Mouse (Mus musculus) CH12.LX (cell line): ENCODE results near the gene Hagh. TPM values are rescaled to one million over a fixed set of nuclear protein-coding genes. Genes with fewer than 3 reads are reported as not detected.

Experiments
- DNase-seq: peaks from one replicate; pipeline ENCODE4 v3.0.0-alpha.2; 2013; ENCODE audit errors: extremely low read depth
- H3K27ac ChIP-seq: 2 replicates; pipeline ENCODE4 v1.5.1; 2012; ENCODE audit warnings: low read depth, mild to moderate bottlenecking, control low read depth, moderate library complexity; ENCODE audit not compliant: insufficient read depth
- H3K27me3 ChIP-seq: replicated peaks from 2 replicates; pipeline ENCODE3; 2012; ENCODE audit warnings: inconsistent platforms
- H3K36me3 ChIP-seq, 2 experiments: replicated peaks in 1 of 2; 2 replicates each; pipeline versions ENCODE3 to v1.6.1; 2012; ENCODE audit warnings: inconsistent platforms in 1 of 2, low read length in 1 of 2, mild to moderate bottlenecking in 1 of 2, mixed read lengths in 1 of 2, moderate library complexity in 1 of 2; ENCODE audit not compliant: control insufficient read depth in 1 of 2, insufficient read depth in 1 of 2
- H3K4me1 ChIP-seq, 2 experiments: 2 replicates each; pipeline ENCODE4 v1.6.1; 2012; ENCODE audit warnings: inconsistent platforms in 1 of 2, moderate library complexity in 1 of 2; ENCODE audit not compliant: insufficient read depth in 2 of 2, control insufficient read depth in 1 of 2
- H3K4me2 ChIP-seq: 2 replicates; pipeline ENCODE4 v1.6.1; 2012; ENCODE audit warnings: low read depth, mild to moderate bottlenecking, control low read depth; ENCODE audit not compliant: poor library complexity, insufficient read depth, severe bottlenecking
- H3K4me3 ChIP-seq, 3 experiments: fragments of 150-350 bp in 1 of 3; sonication (generic) in 1 of 3; replicated peaks in 1 of 3; 2 replicates each; pipeline versions ENCODE3 to v1.5.1; 2011 to 2012; ENCODE audit warnings: low read depth in 2 of 3, low read length in 2 of 3, mild to moderate bottlenecking in 2 of 3, moderate library complexity in 2 of 3, control low read depth in 1 of 3, improper control_type of control experiment in 1 of 3, inconsistent platforms in 1 of 3, mixed read lengths in 1 of 3; ENCODE audit not compliant: poor library complexity in 1 of 3
- H3K79me2 ChIP-seq: replicated peaks from 2 replicates; pipeline ENCODE4 v1.6.1; 2012; ENCODE audit warnings: mild to moderate bottlenecking, moderate library complexity; ENCODE audit not compliant: control insufficient read depth, poor library complexity, insufficient read depth, severe bottlenecking; ENCODE audit errors: extremely low read depth
- H3K9ac ChIP-seq: 2 replicates; pipeline ENCODE4 v1.6.1; 2012; ENCODE audit warnings: low read depth, mild to moderate bottlenecking, control low read depth, moderate library complexity; ENCODE audit not compliant: insufficient read depth
- H3K9me3 ChIP-seq: replicated peaks from 2 replicates; pipeline ENCODE3; 2012; ENCODE audit warnings: low read length, inconsistent platforms, mixed read lengths
- BHLHE40 ChIP-seq: IDR thresholded peaks from 2 replicates; pipeline ENCODE4 v1.6.1; 2011; ENCODE audit warnings: mild to moderate bottlenecking, low read depth, low read length, improper control_type of control experiment
- CHD1 ChIP-seq: IDR thresholded peaks from 2 replicates; pipeline ENCODE4 v1.6.1; 2012; ENCODE audit warnings: low read depth, low read length, improper control_type of control experiment, inconsistent platforms
- CHD2 ChIP-seq: IDR thresholded peaks from 2 replicates; pipeline ENCODE4 v1.6.1; 2011; ENCODE audit warnings: low read length, improper control_type of control experiment
- ELF1 ChIP-seq: IDR thresholded peaks from 2 replicates; pipeline ENCODE4 v1.6.1; 2014; ENCODE audit warnings: low read depth, mild to moderate bottlenecking, inconsistent platforms, low read length, improper control_type of control experiment
- EP300 ChIP-seq: IDR thresholded peaks from 2 replicates; pipeline ENCODE4 v1.6.1; 2011; ENCODE audit warnings: low read length, improper control_type of control experiment
- ETS1 ChIP-seq: conservative IDR thresholded peaks from 2 replicates; pipeline ENCODE4 v1.6.1; 2012; ENCODE audit warnings: low read depth, mild to moderate bottlenecking, inconsistent platforms, low read length, improper control_type of control experiment, moderate library complexity
- GABPA ChIP-seq: IDR thresholded peaks from 2 replicates; pipeline ENCODE4 v1.6.1; 2012; ENCODE audit warnings: low read depth, low read length, improper control_type of control experiment, inconsistent platforms; ENCODE audit not compliant: insufficient replicate concordance
- HCFC1 ChIP-seq: IDR thresholded peaks from 2 replicates; pipeline ENCODE4 v1.6.1; 2012; ENCODE audit warnings: low read depth, mild to moderate bottlenecking, inconsistent platforms, low read length, improper control_type of control experiment
- MAFK ChIP-seq: IDR thresholded peaks from 2 replicates; pipeline ENCODE4 v1.6.1; 2011; ENCODE audit warnings: low read length, improper control_type of control experiment; ENCODE audit not compliant: insufficient replicate concordance
- MAX ChIP-seq: IDR thresholded peaks from 2 replicates; pipeline ENCODE4 v1.6.1; 2011; ENCODE audit warnings: low read length, improper control_type of control experiment
- MAZ ChIP-seq: IDR thresholded peaks from 2 replicates; pipeline ENCODE4 v1.6.1; 2012; ENCODE audit warnings: low read depth, mild to moderate bottlenecking, inconsistent platforms, low read length, improper control_type of control experiment, moderate library complexity
- MXI1 ChIP-seq: IDR thresholded peaks from 2 replicates; pipeline ENCODE4 v1.6.1; 2011; ENCODE audit warnings: mild to moderate bottlenecking, low read depth, low read length, improper control_type of control experiment
- NELFE ChIP-seq: IDR thresholded peaks from 2 replicates; pipeline ENCODE4 v1.6.1; 2011; ENCODE audit warnings: low read depth, low read length, improper control_type of control experiment
- NRF1 ChIP-seq: IDR thresholded peaks from 2 replicates; pipeline ENCODE4 v1.6.1; 2014; ENCODE audit warnings: low read depth, mild to moderate bottlenecking, inconsistent platforms, low read length, improper control_type of control experiment, moderate library complexity
- POLR2A ChIP-seq: IDR thresholded peaks from 2 replicates; pipeline ENCODE4 v1.6.1; 2011; ENCODE audit warnings: low read depth, mild to moderate bottlenecking, improper control_type of control experiment, low read length
- RAD21 ChIP-seq: IDR thresholded peaks from 2 replicates; pipeline ENCODE4 v1.6.1; 2011; ENCODE audit warnings: low read depth, mild to moderate bottlenecking, low read length, improper control_type of control experiment, moderate library complexity
- TBP ChIP-seq: conservative IDR thresholded peaks from 2 replicates; pipeline ENCODE4 v1.6.1; 2011; ENCODE audit warnings: low read depth, low read length, improper control_type of control experiment
- TCF12 ChIP-seq: IDR thresholded peaks from 2 replicates; pipeline ENCODE4 v1.6.1; 2014; ENCODE audit warnings: low read depth, mild to moderate bottlenecking, inconsistent platforms, low read length, improper control_type of control experiment
- USF1 ChIP-seq: IDR thresholded peaks from 2 replicates; pipeline ENCODE4 v1.6.1; 2014; ENCODE audit warnings: low read depth, mild to moderate bottlenecking, inconsistent platforms, low read length, improper control_type of control experiment
- ZKSCAN1 ChIP-seq: IDR thresholded peaks from 2 replicates; pipeline ENCODE4 v1.6.1; 2012; ENCODE audit warnings: low read depth, inconsistent platforms, low read length, improper control_type of control experiment, borderline replicate concordance
- ZNF384 ChIP-seq: IDR thresholded peaks from 2 replicates; pipeline ENCODE4 v1.6.1; 2012; ENCODE audit warnings: low read depth, low read length, improper control_type of control experiment, inconsistent platforms
- dilution Hi-C: fragments of 300-500 bp; cut with MboI; formaldehyde crosslinking; loops from 2 replicates; pipeline ENCODE4 v1.14.3; 2020; ENCODE audit warnings: low sequenced_read_pairs; ENCODE audit not compliant: extremely low pct_unique_long_range_greater_than_20kb, extremely low pct_ligation_motif_present
- in situ Hi-C: fragments of 300-500 bp; cut with MboI; formaldehyde crosslinking; loops from 3 replicates; pipeline ENCODE4 v1.14.3; 2019; ENCODE audit warnings: low sequenced_read_pairs, low pct_ligation_motif_present, low pct_unique_long_range_greater_than_20kb, mixed read lengths
- polyA plus RNA-seq: library from polyadenylated mRNA; unstranded; fragments of >175 nt; gene quantifications from 2 replicates; pipeline ENCODE4 v1.2.1, GENCODE M21; 2012; ENCODE audit warnings: low read depth; ENCODE audit not compliant: insufficient read length
- total RNA-seq, 2 experiments: library from RNA; depleted of rRNA; stranded (reverse); fragments of 300-350 nt in 1 of 2; fragments of >200 nt in 1 of 2; gene quantifications; 2 replicates each; pipeline ENCODE4 v1.2.3; 2012 to 2014

Gene Hagh
- total and polyA plus RNA-seq, 3 experiments, result 18.9 to 31.0 (median 27.3) TPM

GRCm38 (mm10) chr17:24907591-24907990 is 67.6 kb downstream of the Hagh start:
- H3K9ac ChIP-seq, result no peak overlapping the region
- H3K36me3 ChIP-seq, result peaks cover 88 to 100% of the 10 kb centered on the region in 2 experiments
- no peak for DNase-seq
- no peaks in the 10 kb centered on the region for H3K4me1 ChIP-seq
- no peak overlapping the region for H3K4me2 ChIP-seq
- no peak overlapping the region for H3K4me3 ChIP-seq
- dilution Hi-C loops, result no loop called here
- H3K79me2 ChIP-seq, result no peaks in the 10 kb centered on the region
- in situ Hi-C loops, result no loop called here
- TF ChIP-seq EP300, result no peak
- no peak for TF ChIP-seq MAX
- TF ChIP-seq NRF1, result no peak
- no peak for TF ChIP-seq POLR2A
- TF ChIP-seq MAFK, result no peak
- no peak for TF ChIP-seq ZNF384
- TF ChIP-seq RAD21, result no peak
- TF ChIP-seq MXI1, result no peak
- no peak for TF ChIP-seq ZKSCAN1
- TF ChIP-seq TCF12, result no peak
- H3K27ac ChIP-seq, result no peak overlapping the region
- H3K9me3 ChIP-seq, result no peaks in the 10 kb centered on the region
- no peaks in the 10 kb centered on the region for H3K27me3 ChIP-seq

GRCm38 (mm10) chr17:24913984-24914383 is 74.0 kb downstream of the Hagh start:
- H3K9ac ChIP-seq, result no peak overlapping the region
- DNase-seq, result no peak
- in situ Hi-C loops (no loop called here), dilution Hi-C loops (no loop called here)
- no peak overlapping the region for H3K27ac ChIP-seq
- peaks cover 80 to 99% of the 10 kb centered on the region in 2 experiments for H3K36me3 ChIP-seq
- no peaks in the 10 kb centered on the region for H3K4me1 ChIP-seq
- no peak overlapping the region for H3K4me3 ChIP-seq
- TF ChIP-seq HCFC1 (no peak), NRF1 (no peak), GABPA (no peak), CHD1 (no peak), ETS1 (no peak), MAX (no peak), EP300 (no peak), MXI1 (no peak), MAZ (no peak), CHD2 (no peak), NELFE (no peak), TBP (no peak), BHLHE40 (no peak), TCF12 (no peak), USF1 (no peak), ELF1 (no peak), ZNF384 (no peak)
- H3K4me2 ChIP-seq, result no peak overlapping the region
- H3K9me3 ChIP-seq, result no peaks in the 10 kb centered on the region
- H3K27me3 ChIP-seq, result no peaks in the 10 kb centered on the region
- H3K79me2 ChIP-seq, result no peaks in the 10 kb centered on the region

Other genes with a start within 250 kb of the Hagh start
Only the 20 nearest of the 28 such genes appear.
- 2.2 and 3.9 TPM in 2 replicates for gene Syngr3, start 150.2 kb upstream of the Hagh start, total RNA-seq (2012; rRNA removed)
- gene Syngr3, start 150.2 kb upstream of the Hagh start, total RNA-seq (2014; rRNA removed), result 0.23 and 0.32 TPM in 2 replicates
- 0.33 and 0.35 TPM in 2 replicates for gene Syngr3, start 150.2 kb upstream of the Hagh start, polyA plus RNA-seq
- gene Gfer, start 144.0 kb upstream of the Hagh start, total RNA-seq (2012; rRNA removed), result 102 and 105 TPM in 2 replicates
- gene Gfer, start 144.0 kb upstream of the Hagh start, total RNA-seq (2014; rRNA removed), result 67.6 and 69.1 TPM in 2 replicates
- 94.8 and 100.0 TPM in 2 replicates for gene Gfer, start 144.0 kb upstream of the Hagh start, polyA plus RNA-seq
- gene Noxo1, start 143.9 kb upstream of the Hagh start, total RNA-seq (2012; rRNA removed), result 0.80 and 0.89 TPM in 2 replicates
- 0.47 and 0.54 TPM in 2 replicates for gene Noxo1, start 143.9 kb upstream of the Hagh start, total RNA-seq (2014; rRNA removed)
- gene Noxo1, start 143.9 kb upstream of the Hagh start, polyA plus RNA-seq, result 0.95 and 2.5 TPM in 2 replicates
- 98.0 and 122 TPM in 2 replicates for gene Tbl3, start 132.5 kb upstream of the Hagh start, total RNA-seq (2012; rRNA removed)
- gene Tbl3, start 132.5 kb upstream of the Hagh start, total RNA-seq (2014; rRNA removed), result 99.7 and 105 TPM in 2 replicates
- 101 and 104 TPM in 2 replicates for gene Tbl3, start 132.5 kb upstream of the Hagh start, polyA plus RNA-seq
- 0.38 and 0.59 TPM in 2 replicates for gene Rnf151, start 122.1 kb upstream of the Hagh start, total RNA-seq (2012; rRNA removed)
- gene Rnf151, start 122.1 kb upstream of the Hagh start, total RNA-seq (2014; rRNA removed), result not detected in 2 replicates
- 0.20 and 0.34 TPM in 2 replicates for gene Rnf151, start 122.1 kb upstream of the Hagh start, polyA plus RNA-seq
- gene Rps2, start 122.0 kb upstream of the Hagh start, total RNA-seq (2012; rRNA removed), result 5,102 and 6,050 TPM in 2 replicates
- gene Rps2, start 122.0 kb upstream of the Hagh start, total RNA-seq (2014; rRNA removed), result 5,117 and 5,410 TPM in 2 replicates
- 1,976 and 2,057 TPM in 2 replicates for gene Rps2, start 122.0 kb upstream of the Hagh start, polyA plus RNA-seq
- gene Ndufb10, start 115.7 kb upstream of the Hagh start, total RNA-seq (2012; rRNA removed), result 188 and 207 TPM in 2 replicates
- gene Ndufb10, start 115.7 kb upstream of the Hagh start, total RNA-seq (2014; rRNA removed), result 207 and 208 TPM in 2 replicates
- gene Ndufb10, start 115.7 kb upstream of the Hagh start, polyA plus RNA-seq, result 136 and 155 TPM in 2 replicates
- gene Rpl3l, start 112.3 kb upstream of the Hagh start, total RNA-seq (2012; rRNA removed), result 0.17 TPM in 1 of 2 replicates, not detected in the other
- 0.24 TPM in 1 of 2 replicates, not detected in the other for gene Rpl3l, start 112.3 kb upstream of the Hagh start, total RNA-seq (2014; rRNA removed)
- gene Rpl3l, start 112.3 kb upstream of the Hagh start, polyA plus RNA-seq, result 0.79 and 0.91 TPM in 2 replicates
- 38.4 and 39.7 TPM in 2 replicates for gene Msrb1, start 103.5 kb upstream of the Hagh start, total RNA-seq (2012; rRNA removed)
- 21.3 and 26.9 TPM in 2 replicates for gene Msrb1, start 103.5 kb upstream of the Hagh start, total RNA-seq (2014; rRNA removed)
- 60.5 and 70.0 TPM in 2 replicates for gene Msrb1, start 103.5 kb upstream of the Hagh start, polyA plus RNA-seq
- 0.30 TPM in 1 of 2 replicates, not detected in the other for gene Hs3st6, start 87.2 kb upstream of the Hagh start, total RNA-seq (2012; rRNA removed)
- gene Hs3st6, start 87.2 kb upstream of the Hagh start, total RNA-seq (2014; rRNA removed), result not detected in 2 replicates
- gene Hs3st6, start 87.2 kb upstream of the Hagh start, polyA plus RNA-seq, result not detected in 2 replicates
- gene Meiob, start 35.9 kb upstream of the Hagh start, total RNA-seq (2012; rRNA removed), result 0.08 and 0.30 TPM in 2 replicates
- 0.22 and 0.40 TPM in 2 replicates for gene Meiob, start 35.9 kb upstream of the Hagh start, total RNA-seq (2014; rRNA removed)
- 0.15 and 0.23 TPM in 2 replicates for gene Meiob, start 35.9 kb upstream of the Hagh start, polyA plus RNA-seq
- 8.0 and 8.2 TPM in 2 replicates for gene Fahd1, start 10.2 kb downstream of the Hagh start, total RNA-seq (2012; rRNA removed)
- 6.3 and 7.3 TPM in 2 replicates for gene Fahd1, start 10.2 kb downstream of the Hagh start, total RNA-seq (2014; rRNA removed)
- 5.2 and 5.8 TPM in 2 replicates for gene Fahd1, start 10.2 kb downstream of the Hagh start, polyA plus RNA-seq
- gene Igfals, start 25.9 kb downstream of the Hagh start, total RNA-seq (2012; rRNA removed), result 5.5 and 9.8 TPM in 2 replicates
- gene Igfals, start 25.9 kb downstream of the Hagh start, total RNA-seq (2014; rRNA removed), result 5.0 and 5.4 TPM in 2 replicates
- 5.1 and 6.3 TPM in 2 replicates for gene Igfals, start 25.9 kb downstream of the Hagh start, polyA plus RNA-seq
- 70.9 and 86.9 TPM in 2 replicates for gene Nubp2, start 46.2 kb downstream of the Hagh start, total RNA-seq (2012; rRNA removed)
- 74.3 and 89.1 TPM in 2 replicates for gene Nubp2, start 46.2 kb downstream of the Hagh start, total RNA-seq (2014; rRNA removed)
- 109 and 124 TPM in 2 replicates for gene Nubp2, start 46.2 kb downstream of the Hagh start, polyA plus RNA-seq
- 23.3 and 27.3 TPM in 2 replicates for gene Spsb3, start 46.5 kb downstream of the Hagh start, total RNA-seq (2012; rRNA removed)
- gene Spsb3, start 46.5 kb downstream of the Hagh start, total RNA-seq (2014; rRNA removed), result 21.1 and 21.3 TPM in 2 replicates
- 13.3 and 14.4 TPM in 2 replicates for gene Spsb3, start 46.5 kb downstream of the Hagh start, polyA plus RNA-seq
- 19.7 and 33.1 TPM in 2 replicates for gene Eme2, start 54.9 kb downstream of the Hagh start, total RNA-seq (2012; rRNA removed)
- gene Eme2, start 54.9 kb downstream of the Hagh start, total RNA-seq (2014; rRNA removed), result 12.7 and 13.5 TPM in 2 replicates
- gene Eme2, start 54.9 kb downstream of the Hagh start, polyA plus RNA-seq, result 16.9 and 19.1 TPM in 2 replicates
- gene Mrps34, start 55.0 kb downstream of the Hagh start, total RNA-seq (2012; rRNA removed), result 57.2 and 61.7 TPM in 2 replicates
- 50.9 and 56.5 TPM in 2 replicates for gene Mrps34, start 55.0 kb downstream of the Hagh start, total RNA-seq (2014; rRNA removed)
- gene Mrps34, start 55.0 kb downstream of the Hagh start, polyA plus RNA-seq, result 73.5 and 80.5 TPM in 2 replicates
- 16.7 and 22.0 TPM in 2 replicates for gene Nme3, start 56.4 kb downstream of the Hagh start, total RNA-seq (2012; rRNA removed)
- 11.4 and 11.9 TPM in 2 replicates for gene Nme3, start 56.4 kb downstream of the Hagh start, total RNA-seq (2014; rRNA removed)
- gene Nme3, start 56.4 kb downstream of the Hagh start, polyA plus RNA-seq, result 13.8 and 14.4 TPM in 2 replicates
- 34.1 and 34.2 TPM in 2 replicates for gene Mapk8ip3, start 96.8 kb downstream of the Hagh start, total RNA-seq (2012; rRNA removed)
- gene Mapk8ip3, start 96.8 kb downstream of the Hagh start, total RNA-seq (2014; rRNA removed), result 14.5 and 15.8 TPM in 2 replicates
- gene Mapk8ip3, start 96.8 kb downstream of the Hagh start, polyA plus RNA-seq, result 41.4 and 44.0 TPM in 2 replicates
- 33.5 and 48.9 TPM in 2 replicates for gene Jpt2, start 120.5 kb downstream of the Hagh start, total RNA-seq (2012; rRNA removed)
- 67.6 and 70.9 TPM in 2 replicates for gene Jpt2, start 120.5 kb downstream of the Hagh start, total RNA-seq (2014; rRNA removed)
- 60.2 and 62.9 TPM in 2 replicates for gene Jpt2, start 120.5 kb downstream of the Hagh start, polyA plus RNA-seq